Mouse (Mus musculus) MEL (cell line): ENCODE results near the gene Bmper. TPM values are rescaled to one million over a fixed set of nuclear protein-coding genes. Genes with fewer than 3 reads are reported as not detected.

Source experiments
- DNase-seq: peaks from one replicate; pipeline ENCODE4 v3.0.0; 2011; ENCODE audit warnings: low read depth, low spot score
- H3K27ac ChIP-seq: 2 replicates; pipeline ENCODE4 v1.5.1; 2012; ENCODE audit warnings: low read depth, mild to moderate bottlenecking, control low read depth, low read length, moderate library complexity; ENCODE audit not compliant: control insufficient read depth
- H3K27me3 ChIP-seq, 2 experiments: fragments of 150-350 bp in 1 of 2; sonication (generic) in 1 of 2; 2 replicates each; pipeline ENCODE4 v1.6.1; 2012; ENCODE audit warnings: low read length in 2 of 2, mild to moderate bottlenecking in 2 of 2, improper control_type of control experiment in 1 of 2, moderate library complexity in 1 of 2; ENCODE audit not compliant: insufficient read depth in 2 of 2, control insufficient read depth in 1 of 2
- H3K36me3 ChIP-seq, 2 experiments: 2 replicates each; pipeline ENCODE4 v1.6.1; 2012 to 2014; ENCODE audit warnings: low read length in 2 of 2, improper control_type of control experiment in 1 of 2, inconsistent platforms in 1 of 2, mild to moderate bottlenecking in 1 of 2; ENCODE audit not compliant: insufficient read depth in 2 of 2, control insufficient read depth in 1 of 2
- H3K4me1 ChIP-seq, 2 experiments: fragments of 150-350 bp in 1 of 2; sonication (generic) in 1 of 2; 2 replicates each; pipeline ENCODE4 v1.6.1; 2012; ENCODE audit warnings: low read length in 2 of 2, improper control_type of control experiment in 1 of 2, mild to moderate bottlenecking in 1 of 2; ENCODE audit not compliant: insufficient read depth in 2 of 2, control insufficient read depth in 1 of 2
- H3K4me3 ChIP-seq, 2 experiments: fragments of 150-350 bp in 1 of 2; sonication (generic) in 1 of 2; 2 replicates each; pipeline ENCODE4 v1.5.1; 2012; ENCODE audit warnings: low read depth in 2 of 2, low read length in 2 of 2, mild to moderate bottlenecking in 2 of 2, moderate library complexity in 2 of 2, control low read depth in 1 of 2, improper control_type of control experiment in 1 of 2; ENCODE audit not compliant: control insufficient read depth in 1 of 2, insufficient read depth in 1 of 2
- H3K79me2 ChIP-seq: 2 replicates; pipeline ENCODE4 v1.6.1; 2012; ENCODE audit warnings: mild to moderate bottlenecking, low read length, moderate library complexity; ENCODE audit not compliant: control insufficient read depth, poor library complexity, insufficient read depth
- H3K9ac ChIP-seq: 2 replicates; pipeline ENCODE4 v1.6.1; 2012; ENCODE audit warnings: low read depth, mild to moderate bottlenecking, control low read depth, low read length, moderate library complexity; ENCODE audit not compliant: control insufficient read depth, poor library complexity, severe bottlenecking
- H3K9me3 ChIP-seq: fragments of 150-350 bp; sonication (generic); replicated peaks from 2 replicates; pipeline ENCODE4 v1.6.1; 2012; ENCODE audit warnings: mild to moderate bottlenecking, low read length, improper control_type of control experiment, moderate library complexity; ENCODE audit not compliant: insufficient read depth
- E2F4 ChIP-seq: IDR thresholded peaks from 2 replicates; pipeline ENCODE4 v1.6.1; 2011; ENCODE audit warnings: low read depth, low read length, improper control_type of control experiment, borderline replicate concordance
- ELF1 ChIP-seq: IDR thresholded peaks from 2 replicates; pipeline ENCODE4 v1.6.1; 2014; ENCODE audit warnings: low read depth, mild to moderate bottlenecking, inconsistent platforms, low read length, improper control_type of control experiment, moderate library complexity
- EP300 ChIP-seq, 2 experiments: IDR thresholded peaks; 2 replicates each; pipeline ENCODE4 v1.6.1; 2011; ENCODE audit warnings: improper control_type of control experiment in 2 of 2, low read length in 2 of 2, low read depth in 1 of 2, mild to moderate bottlenecking in 1 of 2
- ETS1 ChIP-seq: IDR thresholded peaks from 2 replicates; pipeline ENCODE4 v1.6.1; 2012; ENCODE audit warnings: low read depth, mild to moderate bottlenecking, inconsistent platforms, low read length, improper control_type of control experiment, moderate library complexity
- GABPA ChIP-seq: IDR thresholded peaks from 2 replicates; pipeline ENCODE4 v1.6.1; 2012; ENCODE audit warnings: low read depth, mild to moderate bottlenecking, inconsistent platforms, low read length, improper control_type of control experiment, moderate library complexity
- GATA1 ChIP-seq: IDR thresholded peaks from 2 replicates; pipeline ENCODE4 v1.6.1; 2011; ENCODE audit warnings: low read depth, low read length, improper control_type of control experiment
- KAT2A ChIP-seq: conservative IDR thresholded peaks from 2 replicates; pipeline ENCODE4 v1.6.1; 2012; ENCODE audit warnings: low read depth, low read length, improper control_type of control experiment, inconsistent platforms
- MAX ChIP-seq: IDR thresholded peaks from 2 replicates; pipeline ENCODE4 v1.6.1; 2011; ENCODE audit warnings: low read length, improper control_type of control experiment
- MAZ ChIP-seq: IDR thresholded peaks from 2 replicates; pipeline ENCODE4 v1.6.1; 2012; ENCODE audit warnings: low read depth, mild to moderate bottlenecking, inconsistent platforms, low read length, improper control_type of control experiment
- MYC ChIP-seq: IDR thresholded peaks from 2 replicates; pipeline ENCODE4 v1.6.1; 2011; ENCODE audit warnings: low read depth, mild to moderate bottlenecking, low read length, improper control_type of control experiment, moderate library complexity
- NELFE ChIP-seq: IDR thresholded peaks from 2 replicates; pipeline ENCODE4 v1.6.1; 2011; ENCODE audit warnings: low read depth, low read length, improper control_type of control experiment
- NRF1 ChIP-seq: IDR thresholded peaks from 2 replicates; pipeline ENCODE4 v1.6.1; 2014; ENCODE audit warnings: low read depth, mild to moderate bottlenecking, inconsistent platforms, low read length, improper control_type of control experiment, moderate library complexity; ENCODE audit not compliant: poor library complexity, insufficient read depth, severe bottlenecking
- RCOR1 ChIP-seq: IDR thresholded peaks from 2 replicates; pipeline ENCODE4 v1.6.1; 2012; ENCODE audit warnings: low read depth, mild to moderate bottlenecking, inconsistent platforms, low read length, improper control_type of control experiment
- SIN3A ChIP-seq: IDR thresholded peaks from 2 replicates; pipeline ENCODE4 v1.6.1; 2012; ENCODE audit warnings: low read length, improper control_type of control experiment, inconsistent platforms
- TBP ChIP-seq: IDR thresholded peaks from 2 replicates; pipeline ENCODE4 v1.8.0; 2011; ENCODE audit warnings: low read depth, low read length, improper control_type of control experiment
- UBTF ChIP-seq: IDR thresholded peaks from 2 replicates; pipeline ENCODE4 v1.6.1; 2012; ENCODE audit warnings: low read depth, mild to moderate bottlenecking, inconsistent platforms, low read length, improper control_type of control experiment, moderate library complexity, borderline replicate concordance; ENCODE audit not compliant: insufficient read depth
- USF1 ChIP-seq: IDR thresholded peaks from 2 replicates; pipeline ENCODE4 v1.6.1; 2014; ENCODE audit warnings: low read depth, mild to moderate bottlenecking, inconsistent platforms, low read length, improper control_type of control experiment, moderate library complexity
- USF2 ChIP-seq, 2 experiments: IDR thresholded peaks; 2 replicates each; pipeline ENCODE4 v1.6.1; 2011 to 2012; ENCODE audit warnings: improper control_type of control experiment in 2 of 2, low read length in 2 of 2, borderline replicate concordance in 1 of 2, inconsistent platforms in 1 of 2, low read depth in 1 of 2, mild to moderate bottlenecking in 1 of 2; ENCODE audit not compliant: insufficient read depth in 1 of 2
- ZC3H11A ChIP-seq: IDR thresholded peaks from 2 replicates; pipeline ENCODE4 v1.6.1; 2012; ENCODE audit warnings: low read depth, mild to moderate bottlenecking, inconsistent platforms, low read length, improper control_type of control experiment
- ZMIZ1 ChIP-seq: IDR thresholded peaks from 2 replicates; pipeline ENCODE4 v1.6.1; 2012; ENCODE audit warnings: low read depth, mild to moderate bottlenecking, inconsistent platforms, low read length, improper control_type of control experiment, moderate library complexity
- polyA plus RNA-seq, 2 experiments: library from polyadenylated mRNA; stranded (reverse) in 1 of 2; unstranded in 1 of 2; fragments of >175 nt in 1 of 2; fragments of >200 nt in 1 of 2; gene quantifications; 2 replicates each; pipeline versions ENCODE4 v1.2.1 to v1.2.4; 2012; ENCODE audit warnings: low replicate concordance in 2 of 2, low read depth in 1 of 2; ENCODE audit not compliant: insufficient read length in 2 of 2, insufficient read depth in 1 of 2, missing spikeins in 1 of 2
- total RNA-seq: library from RNA; depleted of rRNA; stranded (reverse); fragments of 300-350 nt; gene quantifications from 2 replicates; pipeline ENCODE4 v1.2.3, GENCODE M21; 2012

Bmper gene
- total and polyA plus RNA-seq, 3 experiments, result not detected

DNA sequence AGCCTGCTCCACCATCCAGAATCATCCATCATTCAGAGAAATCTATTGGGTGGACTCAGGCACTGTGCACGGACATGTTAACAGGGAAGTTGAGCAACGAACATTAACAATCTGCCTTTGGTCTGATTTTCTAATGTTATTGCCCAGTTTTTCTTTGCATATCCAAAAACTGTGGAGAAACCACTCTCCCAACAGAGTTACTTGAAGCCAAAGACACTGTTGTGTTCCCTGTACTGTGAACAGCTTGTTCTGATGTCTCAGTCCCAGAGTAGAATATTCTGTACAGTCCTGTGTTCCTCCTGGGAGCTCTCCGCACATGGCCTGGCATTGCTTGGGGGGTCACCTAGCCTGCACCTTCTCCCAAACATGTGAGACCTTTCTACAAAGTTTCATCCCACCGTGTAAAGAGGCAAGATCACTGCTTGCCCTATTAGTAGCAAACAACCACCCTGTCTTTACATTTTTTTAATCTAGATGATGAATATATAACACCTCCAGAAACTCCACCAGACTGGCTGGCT is 62.1 kb downstream of the Bmper start:
- H3K9me3 ChIP-seq, result 0 out of 2 replicates have a peak, but pooled peaks cover 2% of the 10 kb centered on the region
- no peak overlapping the region for H3K9ac ChIP-seq
- no peaks in the 10 kb centered on the region for H3K36me3 ChIP-seq
- H3K4me1 ChIP-seq, result no peaks in the 10 kb centered on the region
- H3K4me3 ChIP-seq, result no peak overlapping the region
- H3K27ac ChIP-seq, result no peak overlapping the region
- H3K79me2 ChIP-seq, result no peaks in the 10 kb centered on the region
- TF ChIP-seq ZC3H11A (no peak), NRF1 (no peak), USF2 (IDR thresholded peaks at IDR 0.05; ENCODE audit: borderline replicate concordance in 1 of 2, insufficient read depth in 1 of 2, low read depth in 1 of 2, low read length in 2 of 2) (no peak), TBP (no peak), GABPA (no peak), ETS1 (no peak), KAT2A (no peak), EP300 (IDR thresholded peaks at IDR 0.05; ENCODE audit: low read depth in 1 of 2, low read length in 2 of 2) (no peak), ELF1 (no peak), MYC (no peak), MAZ (no peak), NELFE (no peak), UBTF (no peak), SIN3A (no peak), ZMIZ1 (no peak), RCOR1 (no peak), MAX (no peak), E2F4 (no peak)
- H3K27me3 ChIP-seq, result no peaks in the 10 kb centered on the region
- DNase-seq, result no peak

DNA sequence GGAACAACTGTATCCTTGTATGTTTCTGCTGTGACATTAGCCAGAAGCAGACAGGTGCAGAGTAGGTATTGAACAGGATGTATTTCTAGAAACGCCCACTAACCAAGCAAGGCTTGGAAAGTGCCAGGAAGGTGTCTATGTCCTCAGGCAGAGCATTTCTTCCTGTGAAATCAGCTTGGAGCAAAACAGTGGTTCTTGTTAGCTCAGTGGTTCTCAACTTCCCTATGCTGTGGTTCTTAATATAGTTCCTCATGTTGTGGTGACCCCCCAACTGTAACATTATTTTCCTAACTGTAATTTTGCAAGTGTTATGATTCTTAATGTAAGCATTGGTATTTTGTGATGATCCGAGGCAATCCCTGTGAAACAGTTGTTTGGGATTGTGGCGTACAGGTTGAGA is 70.7 kb downstream of the Bmper start:
- no peak overlapping the region for H3K4me3 ChIP-seq
- no peaks in the 10 kb centered on the region for H3K36me3 ChIP-seq
- TF ChIP-seq USF1 (no peak), GATA1 (no peak)
- H3K27me3 ChIP-seq, result no peaks in the 10 kb centered on the region
- H3K9me3 ChIP-seq, result no peaks in the 10 kb centered on the region
- no peak for DNase-seq
- no peak overlapping the region for H3K9ac ChIP-seq
- H3K27ac ChIP-seq, result no peak overlapping the region
- no peaks in the 10 kb centered on the region for H3K4me1 ChIP-seq
- no peaks in the 10 kb centered on the region for H3K79me2 ChIP-seq
